Mouse (Mus musculus) retina, postnatal 7 days (tissue): ENCODE results near the gene Ankrd10.
A peak's percentile ranks its signal among the peaks of the same experiment; 100 is the strongest.
"Not testable (repeated sequence)": the region's sequence is repeated elsewhere in the genome, so short reads cannot be mapped to it uniquely, and the experiment has no call there.

Source experiments
- DNase-seq: peaks from one replicate; pipeline ENCODE4 v3.0.0-alpha.2; 2012; ENCODE audit warnings: low read depth, low spot score

Gene Ankrd10

GRCm38 (mm10) chr8:11635611-11636081 is at the start of gene Ankrd10:
TSS of gene Ankrd10 (minus strand) at chr8:11635757.
- DNase-seq, result peak; percentile 87

GRCm38 (mm10) chr8:11684558-11684957 is 49.0 kb upstream of the Ankrd10 start:
- no peak for DNase-seq

GRCm38 (mm10) chr8:11668308-11668707 is 32.8 kb upstream of the Ankrd10 start:
- no peak for DNase-seq

- DNase-seq, result not testable (repeated sequence)
These were observed 30.6 kb upstream of the Ankrd10 start for GRCm38 (mm10) chr8:11666023-11666716.

GRCm38 (mm10) chr8:11661969-11662368 is 26.4 kb upstream of the Ankrd10 start:
- DNase-seq, result no peak

GRCm38 (mm10) chr8:11650021-11650420 is 14.5 kb upstream of the Ankrd10 start:
- no peak for DNase-seq

- peak; percentile 23 for DNase-seq
These were observed 7.6 kb upstream of the Ankrd10 start for GRCm38 (mm10) chr8:11643123-11643522.

- DNase-seq, result no peak
These were observed 5.0 kb upstream of the Ankrd10 start for GRCm38 (mm10) chr8:11640606-11641005.

- DNase-seq, result no peak
These were observed 2.0 kb upstream of the Ankrd10 start for GRCm38 (mm10) chr8:11637531-11637930.

- DNase-seq, result peak; percentile 68
These were observed 934 bp upstream of the Ankrd10 start for GRCm38 (mm10) chr8:11636324-11637057.

- DNase-seq, result peak; percentile 89
These were observed 462 bp downstream of the Ankrd10 start for GRCm38 (mm10) chr8:11635012-11635577.

GRCm38 (mm10) chr8:11634331-11635011 is 1.1 kb downstream of the Ankrd10 start:
- DNase-seq, result no peak

- DNase-seq, result no peak
These were observed 2.1 kb downstream of the Ankrd10 start for GRCm38 (mm10) chr8:11633414-11633813.

GRCm38 (mm10) chr8:11632406-11632805 is 3.2 kb downstream of the Ankrd10 start:
- no peak for DNase-seq

GRCm38 (mm10) chr8:11629206-11629605 is 6.4 kb downstream of the Ankrd10 start:
- DNase-seq, result no peak

- no peak for DNase-seq
These were observed 6.9 kb downstream of the Ankrd10 start for GRCm38 (mm10) chr8:11628506-11629132.

GRCm38 (mm10) chr8:11627717-11628116 is 7.8 kb downstream of the Ankrd10 start:
- no peak for DNase-seq

GRCm38 (mm10) chr8:11625084-11625483 is 10.5 kb downstream of the Ankrd10 start:
- no peak for DNase-seq

- DNase-seq, result no peak
These were observed 16.5 kb downstream of the Ankrd10 start for GRCm38 (mm10) chr8:11619091-11619490.

- DNase-seq, result no peak
These were observed 17.5 kb downstream of the Ankrd10 start for GRCm38 (mm10) chr8:11618063-11618462.

GRCm38 (mm10) chr8:11616294-11616693 is 19.3 kb downstream of the Ankrd10 start:
- DNase-seq, result peak; percentile 21
